Mouse (Mus musculus) cerebellum, postnatal 25 days (tissue): ENCODE data around the gene 1700024G13Rik.

ENCODE experiments used
- DNase-seq, 2 experiments: peaks; one replicate each; pipeline ENCODE4 v3.0.0; 2021; ENCODE audit warnings: mixed read lengths in 2 of 2

The 1700024G13Rik gene

DNA sequence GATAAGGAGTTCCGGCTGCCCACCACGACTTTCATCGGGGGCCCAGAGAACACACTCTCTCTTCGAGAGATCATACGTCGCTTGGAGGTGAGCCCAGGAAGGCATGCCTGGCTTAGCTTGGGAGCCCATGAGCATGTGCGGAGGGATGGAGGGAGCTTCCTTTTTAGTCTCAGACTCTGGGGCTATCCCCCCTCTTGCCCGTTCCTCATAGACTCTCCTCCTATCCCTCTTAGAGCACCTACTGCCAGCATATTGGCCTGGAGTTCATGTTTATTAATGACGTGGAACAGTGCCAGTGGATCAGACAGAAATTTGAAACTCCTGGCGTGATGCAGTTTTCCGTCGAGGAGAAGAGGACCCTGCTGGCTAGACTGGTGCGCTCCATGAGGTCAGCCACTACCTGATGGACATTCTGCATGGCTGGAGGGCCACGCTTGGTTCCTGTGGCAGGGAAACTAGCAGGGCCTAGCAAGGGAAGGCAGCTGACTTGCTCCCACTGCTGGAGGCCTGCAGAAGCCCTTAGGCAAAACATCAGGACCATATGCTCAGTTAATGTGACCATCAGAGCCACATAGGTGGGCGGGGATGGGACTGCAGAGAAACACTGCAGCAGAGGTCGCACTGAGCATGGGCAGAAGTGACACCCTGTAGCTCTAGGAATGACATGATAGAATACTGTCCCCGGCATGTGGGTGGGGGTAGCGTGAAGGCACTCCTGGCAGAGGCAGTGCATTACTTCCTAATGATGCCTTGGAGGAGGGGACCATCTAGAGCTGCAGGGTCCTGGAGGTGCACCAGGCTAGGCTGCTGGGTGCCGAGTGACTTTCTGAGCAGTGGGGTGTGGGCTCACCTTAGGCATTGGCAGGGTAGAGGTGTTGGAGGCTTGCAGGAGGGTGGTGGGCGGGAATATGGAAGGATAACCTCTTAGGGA, 55.4 kb downstream of the 1700024G13Rik start:
- DNase-seq = no peak

DNA sequence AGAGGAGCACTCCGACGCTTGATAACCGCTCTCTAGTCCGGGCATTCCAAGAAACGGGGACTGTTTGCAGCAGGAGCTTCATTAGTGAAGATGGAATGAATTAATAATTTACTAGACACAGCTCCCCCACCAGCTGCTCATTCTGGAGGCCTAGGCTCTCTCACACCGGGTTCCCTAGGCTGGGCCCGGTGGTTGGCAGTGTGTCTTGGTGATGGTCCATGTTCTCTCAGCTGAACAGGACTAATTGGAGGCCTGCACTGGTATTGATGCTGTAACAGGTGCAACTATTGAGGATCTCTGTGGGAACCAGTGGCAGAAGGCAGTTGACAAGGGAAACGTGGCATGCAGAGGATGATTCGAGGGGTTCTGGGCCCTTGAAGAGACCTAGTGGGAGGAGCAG, 60.8 kb downstream of the 1700024G13Rik start:
- peak; percentile 35 to 47 for DNase-seq
